Mouse (Mus musculus) lung, adult 2 months (tissue): ENCODE measurements at regions not wholly inside any gene's neighbourhood (a gene's known extent, or its start where the extent isn't known, plus 50 kb on each side); places are given as distances from the start of the nearest gene placed in this dataset.
A peak's percentile ranks its signal among the peaks of the same experiment; 100 is the strongest.

Experiments used
- DNase-seq: peaks from one replicate; pipeline ENCODE4 v3.0.0; 2022
- H3K4me1 ChIP-seq: fragments of 200-500 bp; 2 replicates; pipeline ENCODE4 v1.6.1; 2011; ENCODE audit warnings: low read length; ENCODE audit not compliant: control insufficient read depth, insufficient read depth
- H3K4me3 ChIP-seq: fragments of 200-500 bp; replicated peaks from 2 replicates; pipeline ENCODE3; 2011; ENCODE audit warnings: low read depth, mild to moderate bottlenecking, control low read depth, low read length; ENCODE audit errors: extremely low read depth
- CTCF ChIP-seq: fragments of 200-500 bp; IDR thresholded peaks from 2 replicates; pipeline ENCODE4 v1.5.1; 2011; ENCODE audit warnings: mild to moderate bottlenecking, low read length, control low read depth; ENCODE audit not compliant: insufficient read depth
- POLR2A ChIP-seq: fragments of 200-500 bp; IDR thresholded peaks from 2 replicates; pipeline ENCODE4 v1.6.1; 2011; ENCODE audit warnings: low read depth, mild to moderate bottlenecking, control low read depth, low read length, borderline replicate concordance; ENCODE audit errors: extremely low read depth
- WGBS: fragments of 180-500 bp; shearing (Covaris S2); methylation state at CpG from one replicate; pipeline ENCODE4 v1.1.7; 2018; 5-methylcytosine and 5-hydroxymethylcytosine counted together

GRCm38 (mm10) chr1:194226550-194227160 is 391.4 kb upstream of the Plxna2 start:
- TF ChIP-seq POLR2A (no peak), CTCF (no peak)
- H3K4me3 ChIP-seq: no peak overlapping the region
- no peaks in the 10 kb centered on the region for H3K4me1 ChIP-seq
- 51% methylated on average over 6 of the region's 6 CpGs for WGBS
- no peak for DNase-seq

- DNase-seq: no peak
- H3K4me3 ChIP-seq: no peak overlapping the region
- no peaks in the 10 kb centered on the region for H3K4me1 ChIP-seq
- WGBS: 24% methylated on average over 1 of the region's 1 CpGs
- TF ChIP-seq POLR2A (no peak), CTCF (no peak)
Observed at GRCm38 (mm10) chr1:194225786-194226185, 392.2 kb upstream of the Plxna2 start.

- DNase-seq: no peak
- 94% methylated on average over 1 of the region's 1 CpGs for WGBS
- H3K4me1 ChIP-seq: no peaks in the 10 kb centered on the region
- no peak overlapping the region for H3K4me3 ChIP-seq
- TF ChIP-seq POLR2A (no peak), CTCF (no peak)
Observed at GRCm38 (mm10) chr1:194224046-194224445, 394.0 kb upstream of the Plxna2 start.

- no peak overlapping the region for H3K4me3 ChIP-seq
- 49% methylated on average over 2 of the region's 2 CpGs for WGBS
- TF ChIP-seq POLR2A (no peak), CTCF (no peak)
- H3K4me1 ChIP-seq: no peaks in the 10 kb centered on the region
- DNase-seq: no peak
Observed at GRCm38 (mm10) chr1:194223610-194224009, 394.4 kb upstream of the Plxna2 start.

- H3K4me1 ChIP-seq: no peaks in the 10 kb centered on the region
- H3K4me3 ChIP-seq: no peak overlapping the region
- TF ChIP-seq CTCF (peak; percentile 73), POLR2A (no peak)
- WGBS: under 1% methylated on average over 9 of the region's 9 CpGs
- DNase-seq: peak; percentile 48
Observed at GRCm38 (mm10) chr1:194223015-194223414, 395.0 kb upstream of the Plxna2 start.

- no peaks in the 10 kb centered on the region for H3K4me1 ChIP-seq
- 57% methylated on average over 14 of the region's 14 CpGs for WGBS
- TF ChIP-seq CTCF (no peak), POLR2A (no peak)
- no peak for DNase-seq
- no peak overlapping the region for H3K4me3 ChIP-seq
Observed at GRCm38 (mm10) chr1:194208034-194209000, 409.7 kb upstream of the Plxna2 start.

GRCm38 (mm10) chr1:194197516-194197915 is 420.5 kb upstream of the Plxna2 start:
- no peak overlapping the region for H3K4me3 ChIP-seq
- TF ChIP-seq CTCF (no peak), POLR2A (no peak)
- 52% methylated on average over 2 of the region's 2 CpGs for whole genome bisulfite sequencing
- H3K4me1 ChIP-seq: no peaks in the 10 kb centered on the region
- no peak for DNase-seq

- WGBS: 65% methylated on average over 2 of the region's 2 CpGs
- Histone ChIP-seq H3K4me1 (no peaks in the 10 kb centered on the region), H3K4me3 (no peak overlapping the region)
- DNase-seq: no peak
- TF ChIP-seq POLR2A (no peak), CTCF (no peak)
Observed at GRCm38 (mm10) chr1:194182293-194182692, 435.7 kb upstream of the Plxna2 start.

- DNase-seq: no peak
- 74% methylated on average over 4 of the region's 4 CpGs for WGBS
- no peaks in the 10 kb centered on the region for H3K4me1 ChIP-seq
- H3K4me3 ChIP-seq: no peak overlapping the region
- TF ChIP-seq CTCF (no peak), POLR2A (no peak)
Observed at GRCm38 (mm10) chr1:194161469-194161868, 456.5 kb upstream of the Plxna2 start.
